In genomic region chr5:121564468-121564895, GRCm38 (mm10) we compare ENCODE assay signal across 8 mouse cellular contexts. TPM values are rescaled to one million over a fixed set of nuclear protein-coding genes. Genes with fewer than 3 reads are reported as not detected.
DNase-seq lines count a peak whose midpoint lies in the region; ATAC-seq lines count a peak whose summit lies in the region.

No protein-coding gene starts in this region.

- peaks cover 14% of the 10 kb centered on the region; the same call in 1 of the 2 replicates for H3K36me3 ChIP-seq in hindbrain, embryonic 13.5 days

- DNase-seq in NIH3T3 (ENCODE audit: low read depth), result peak; percentile 88
- peak; percentile 74 to 87 for DNase-seq in cerebellum, postnatal 14 days
- peak; percentile 64 to 72 for DNase-seq in frontal cortex, postnatal 14 days (ENCODE audit: low spot score in 2 of 2)
- DNase-seq in layer of hippocampus, postnatal 25 days (ENCODE audit: extremely low spot score in 1 of 2, low spot score in 1 of 2), result peak; percentile 61 to 85
- DNase-seq in lung, postnatal 25 days (ENCODE audit: low spot score), result peak; percentile 90
- DNase-seq in retina, postnatal 1 day, result peak; percentile 89
- peak; percentile 98 for DNase-seq in thymus, postnatal 4 days

- 15% methylated on average over 11 of the region's 11 CpGs for WGBS in hindbrain, embryonic 13.5 days

- no peak overlapping the region for H3K27ac ChIP-seq in hindbrain, embryonic 13.5 days

- H3K9ac ChIP-seq in hindbrain, embryonic 13.5 days, result no peak overlapping the region

- no peaks in the 10 kb centered on the region for H3K4me1 ChIP-seq in hindbrain, embryonic 13.5 days (replicated peaks)

- H3K4me2 ChIP-seq in hindbrain, embryonic 13.5 days, result peak overlapping the region; percentile 31

- ATAC-seq in hindbrain, embryonic 13.5 days (ENCODE audit: low FRiP score), result no peak

- no peaks in the 10 kb centered on the region for H3K9me3 ChIP-seq in hindbrain, embryonic 13.5 days

- no peaks in the 10 kb centered on the region for H3K27me3 ChIP-seq in hindbrain, embryonic 13.5 days

- H3K4me3 ChIP-seq in hindbrain, embryonic 13.5 days, result no peak overlapping the region

RNA-seq across cellular contexts. Expression of gene Mapkapk5, which starts 18.8 kb away (rescaled TPM):
- polyA plus RNA-seq in hindbrain, embryonic 13.5 days (2015; fragmentation: Nextera tagmentation; extraction: Ambion mirVana), result 55.0 and 59.7 TPM in 2 replicates
- total RNA-seq in layer of hippocampus, postnatal 25 days (2021), result 10 to 100 TPM; 65.4 to 76.7 TPM

RNA-seq across cellular contexts. Expression of gene Adam1a, which starts 19.2 kb away (rescaled TPM):
- 3.9 TPM in 2 replicates for polyA plus RNA-seq in hindbrain, embryonic 13.5 days (2015; fragmentation: Nextera tagmentation; extraction: Ambion mirVana)
- 10 to 100 TPM; 12.2 to 16.9 TPM for total RNA-seq in layer of hippocampus, postnatal 25 days (2021)

RNA-seq across cellular contexts. Expression of gene Gm42878, which starts 19.2 kb away (rescaled TPM):
- polyA plus RNA-seq in hindbrain, embryonic 13.5 days (2015; fragmentation: Nextera tagmentation; extraction: Ambion mirVana), result not detected in 2 replicates
- total RNA-seq in layer of hippocampus, postnatal 25 days (2021), result not detected

RNA-seq across cellular contexts. Expression of gene Aldh2, which starts 29.1 kb away (rescaled TPM):
- polyA plus RNA-seq in hindbrain, embryonic 13.5 days (2015; fragmentation: Nextera tagmentation; extraction: Ambion mirVana), result 104 and 109 TPM in 2 replicates
- 100 to 1,000 TPM; 110 to 124 TPM for total RNA-seq in layer of hippocampus, postnatal 25 days (2021)

RNA-seq across cellular contexts. Expression of gene Acad12, which starts 54.3 kb away (rescaled TPM):
- polyA plus RNA-seq in hindbrain, embryonic 13.5 days (2015; fragmentation: Nextera tagmentation; extraction: Ambion mirVana), result 1.7 and 1.8 TPM in 2 replicates
- total RNA-seq in layer of hippocampus, postnatal 25 days (2021), result 1 to 10 TPM; 6.0 to 7.6 TPM
